Mouse (Mus musculus) forebrain, embryonic 16.5 days (tissue): Measurements from ENCODE around the gene Mlxip. TPM values are rescaled to one million over a fixed set of nuclear protein-coding genes. Genes with fewer than 3 reads are reported as not detected.

Experiments used
- ATAC-seq: fragments of 200-750 bp; cut with Nextera tagmentation; 2 replicates; pipeline ENCODE4 v1.8.0; 2017; ENCODE audit warnings: mild to moderate bottlenecking, moderate library complexity
- H3K27ac ChIP-seq: fragments of 300-500 bp; sonication (generic); 2 replicates; pipeline ENCODE4 v1.5.1; 2014; ENCODE audit warnings: low read length, control low read depth
- H3K27me3 ChIP-seq: fragments of 300-500 bp; sonication (generic); replicated peaks from 2 replicates; pipeline ENCODE4 v1.6.1; 2014; ENCODE audit warnings: low read length; ENCODE audit not compliant: control insufficient read depth, insufficient read depth
- H3K36me3 ChIP-seq: fragments of 300-500 bp; sonication (generic); 2 replicates; pipeline ENCODE4 v1.6.1; 2014; ENCODE audit not compliant: control insufficient read depth, insufficient read depth
- H3K4me1 ChIP-seq: fragments of 300-500 bp; sonication (generic); replicated peaks from 2 replicates; pipeline ENCODE4 v1.6.1; 2014; ENCODE audit warnings: low read length; ENCODE audit not compliant: control insufficient read depth, insufficient read depth
- H3K4me2 ChIP-seq: fragments of 300-500 bp; sonication (generic); 2 replicates; pipeline ENCODE4 v1.6.1; 2014; ENCODE audit warnings: mild to moderate bottlenecking, low read length, control low read depth
- H3K4me3 ChIP-seq: fragments of 300-500 bp; sonication (generic); replicated peaks from 2 replicates; pipeline ENCODE4 v1.5.1; 2014; ENCODE audit warnings: mild to moderate bottlenecking, low read length, control low read depth
- H3K9ac ChIP-seq: fragments of 300-500 bp; sonication (generic); replicated peaks from 2 replicates; pipeline ENCODE4 v1.6.1; 2014; ENCODE audit warnings: low read depth, low read length, control low read depth
- H3K9me3 ChIP-seq: fragments of 300-500 bp; sonication (generic); 2 replicates; pipeline ENCODE4 v1.6.1; 2016; ENCODE audit warnings: low read length; ENCODE audit not compliant: control insufficient read depth
- WGBS: fragments of 180-500 bp; shearing (Covaris S2); extraction: QIAGEN DNeasy Blood & Tissue Kit; methylation state at CpG from one replicate; pipeline ENCODE4 v1.1.7; 2014; 5-methylcytosine and 5-hydroxymethylcytosine counted together
- polyA plus RNA-seq: library from polyadenylated mRNA; unstranded; fragments of >200 nt; fragmentation: Nextera tagmentation; extraction: Ambion mirVana; gene quantifications from 2 replicates; pipeline ENCODE4 v1.2.1, GENCODE M21; 2015

Gene Mlxip
- polyA plus RNA-seq, 1 experiment from 2014 or later: 18.0 TPM

DNA sequence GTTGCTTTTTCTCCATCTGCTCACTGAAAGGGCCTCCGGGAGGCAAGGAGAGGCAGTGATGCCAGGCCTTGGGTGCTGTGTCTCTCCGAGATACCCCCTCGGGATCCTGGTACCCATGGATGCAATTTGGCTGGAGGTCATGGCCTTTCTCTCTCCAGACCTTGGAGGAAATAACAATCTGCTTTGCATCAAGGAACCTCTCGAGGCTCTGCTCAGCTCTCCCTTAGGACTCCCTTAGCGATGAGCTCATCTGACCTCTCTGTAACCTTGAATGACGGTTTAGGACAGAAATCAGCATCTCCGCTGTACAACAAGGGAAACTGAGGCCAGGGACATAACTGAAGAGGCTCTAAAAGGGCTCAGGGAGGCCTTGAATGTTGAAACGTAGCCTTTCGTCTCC is 15.9 kb upstream of the Mlxip start:
- Histone ChIP-seq H3K27ac (no peak overlapping the region), H3K27me3 (no peaks in the 10 kb centered on the region), H3K4me1 (0 out of 2 replicates have a peak, but pooled peaks cover 3% of the 10 kb centered on the region), H3K4me3 (no peak overlapping the region), H3K9me3 (no peaks in the 10 kb centered on the region), H3K4me2 (no peak overlapping the region), H3K9ac (no peak overlapping the region), H3K36me3 (peaks cover 6% of the 10 kb centered on the region)
- WGBS: 88% methylated on average over 9 of the region's 9 CpGs
- no peak for ATAC-seq

DNA sequence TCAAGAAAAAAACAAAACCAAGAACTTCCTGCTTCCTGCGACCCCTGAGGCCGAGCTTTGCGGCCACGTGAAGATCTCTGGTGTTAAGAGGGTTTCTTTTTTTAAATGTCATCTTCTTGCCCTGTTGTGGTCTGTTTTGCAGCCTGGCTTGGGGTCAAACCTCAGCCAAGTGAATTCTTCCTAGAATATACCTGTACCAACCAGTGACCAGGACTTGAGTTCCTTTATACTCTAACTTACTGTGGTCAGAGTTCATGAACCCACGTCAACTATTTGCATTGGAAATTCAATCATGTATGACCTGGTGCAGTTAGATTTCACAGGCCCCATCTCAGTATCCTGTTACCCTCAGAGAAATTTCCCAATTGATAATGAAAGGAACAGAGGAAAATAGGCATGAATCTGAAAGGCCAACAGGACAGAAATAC is 15.1 kb upstream of the Mlxip start:
- Histone ChIP-seq H3K27me3 (no peaks in the 10 kb centered on the region), H3K9me3 (no peaks in the 10 kb centered on the region), H3K4me2 (no peak overlapping the region), H3K36me3 (0 out of 2 replicates have a peak, but pooled peaks cover 2% of the 10 kb centered on the region), H3K27ac (no peak overlapping the region), H3K4me1 (0 out of 2 replicates have a peak, but pooled peaks cover 3% of the 10 kb centered on the region), H3K9ac (no peak overlapping the region), H3K4me3 (no peak overlapping the region)
- 85% methylated on average over 5 of the region's 5 CpGs for WGBS
- ATAC-seq: no peak

DNA sequence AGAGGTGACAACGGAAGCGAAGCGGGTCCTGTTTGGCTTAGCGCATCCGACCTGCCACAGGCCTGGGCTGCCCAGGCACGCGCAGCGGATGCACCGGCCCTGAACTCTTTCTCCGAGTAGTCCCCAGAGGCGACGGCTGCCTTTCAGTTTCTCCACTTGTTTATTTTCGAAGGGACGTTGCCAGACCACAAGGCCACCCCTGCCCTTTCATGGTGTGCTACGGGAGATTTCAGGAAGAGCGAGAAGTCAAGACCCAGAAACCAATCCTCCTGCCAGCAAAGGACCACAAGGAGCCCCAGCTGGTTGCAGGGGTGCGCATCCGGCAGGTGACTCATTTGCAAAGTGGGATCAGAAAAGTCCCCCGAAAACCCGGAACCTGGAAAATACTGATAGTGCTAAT is 12.6 kb upstream of the Mlxip start:
- Histone ChIP-seq H3K9me3 (no peaks in the 10 kb centered on the region), H3K9ac (no peak overlapping the region), H3K4me2 (no peak overlapping the region), H3K27ac (no peak overlapping the region), H3K36me3 (no peaks in the 10 kb centered on the region), H3K27me3 (no peaks in the 10 kb centered on the region), H3K4me3 (no peak overlapping the region), H3K4me1 (no peaks in the 10 kb centered on the region)
- WGBS: 45% methylated on average over 20 of the region's 20 CpGs
- no peak for ATAC-seq

DNA sequence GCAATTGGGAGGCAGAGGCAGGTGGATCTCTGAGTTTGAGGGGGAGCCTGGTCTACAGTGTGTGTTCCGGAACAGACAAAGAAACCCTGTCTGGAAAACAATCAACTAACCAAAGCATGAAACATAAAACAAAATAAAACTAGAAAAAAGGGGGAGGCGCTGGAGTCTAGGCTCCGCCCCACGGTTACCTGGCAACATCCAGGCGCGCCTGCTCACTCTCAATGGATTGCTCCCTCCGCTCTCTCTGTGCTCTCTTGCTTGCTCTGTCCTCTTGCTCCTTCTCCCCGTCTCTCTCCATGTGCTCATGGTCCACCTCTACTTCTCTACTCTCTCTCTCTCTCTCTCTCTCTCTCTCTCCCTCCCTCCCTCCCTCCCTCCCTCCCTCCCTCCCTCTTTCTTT is 11.9 kb upstream of the Mlxip start:
- Histone ChIP-seq H3K9me3 (no peaks in the 10 kb centered on the region), H3K4me3 (no peak overlapping the region), H3K27me3 (no peaks in the 10 kb centered on the region), H3K4me2 (no peak overlapping the region), H3K4me1 (no peaks in the 10 kb centered on the region), H3K9ac (no peak overlapping the region), H3K27ac (no peak overlapping the region), H3K36me3 (no peaks in the 10 kb centered on the region)
- 82% methylated on average over 8 of the region's 8 CpGs for WGBS
- no peak for ATAC-seq

DNA sequence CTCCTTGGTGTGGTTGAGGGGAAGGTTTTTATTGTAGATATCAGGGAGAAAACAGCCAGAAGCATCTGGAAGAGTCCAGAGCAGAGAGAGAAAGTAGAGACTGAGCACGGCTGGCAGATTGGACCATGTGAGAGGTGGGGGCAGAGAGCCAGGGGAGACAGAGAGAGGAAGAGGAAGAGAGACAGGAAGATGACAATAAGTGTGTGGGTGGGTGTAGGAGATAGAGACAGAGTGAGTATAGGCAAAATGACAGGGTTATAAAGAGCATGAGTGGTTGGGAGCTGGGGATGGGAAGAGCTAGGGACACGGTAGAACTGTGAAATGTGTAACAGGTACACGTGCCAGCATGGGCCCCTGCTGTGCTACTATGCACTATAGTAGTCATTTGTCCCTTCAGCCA is 6.1 kb upstream of the Mlxip start:
- Histone ChIP-seq H3K27ac (no peak overlapping the region), H3K4me3 (no peak overlapping the region), H3K4me1 (peaks cover 7% of the 10 kb centered on the region), H3K4me2 (no peak overlapping the region), H3K27me3 (no peaks in the 10 kb centered on the region), H3K36me3 (no peaks in the 10 kb centered on the region), H3K9me3 (no peaks in the 10 kb centered on the region), H3K9ac (no peak overlapping the region)
- WGBS: 16% methylated on average over 3 of the region's 3 CpGs
- ATAC-seq: no peak

DNA sequence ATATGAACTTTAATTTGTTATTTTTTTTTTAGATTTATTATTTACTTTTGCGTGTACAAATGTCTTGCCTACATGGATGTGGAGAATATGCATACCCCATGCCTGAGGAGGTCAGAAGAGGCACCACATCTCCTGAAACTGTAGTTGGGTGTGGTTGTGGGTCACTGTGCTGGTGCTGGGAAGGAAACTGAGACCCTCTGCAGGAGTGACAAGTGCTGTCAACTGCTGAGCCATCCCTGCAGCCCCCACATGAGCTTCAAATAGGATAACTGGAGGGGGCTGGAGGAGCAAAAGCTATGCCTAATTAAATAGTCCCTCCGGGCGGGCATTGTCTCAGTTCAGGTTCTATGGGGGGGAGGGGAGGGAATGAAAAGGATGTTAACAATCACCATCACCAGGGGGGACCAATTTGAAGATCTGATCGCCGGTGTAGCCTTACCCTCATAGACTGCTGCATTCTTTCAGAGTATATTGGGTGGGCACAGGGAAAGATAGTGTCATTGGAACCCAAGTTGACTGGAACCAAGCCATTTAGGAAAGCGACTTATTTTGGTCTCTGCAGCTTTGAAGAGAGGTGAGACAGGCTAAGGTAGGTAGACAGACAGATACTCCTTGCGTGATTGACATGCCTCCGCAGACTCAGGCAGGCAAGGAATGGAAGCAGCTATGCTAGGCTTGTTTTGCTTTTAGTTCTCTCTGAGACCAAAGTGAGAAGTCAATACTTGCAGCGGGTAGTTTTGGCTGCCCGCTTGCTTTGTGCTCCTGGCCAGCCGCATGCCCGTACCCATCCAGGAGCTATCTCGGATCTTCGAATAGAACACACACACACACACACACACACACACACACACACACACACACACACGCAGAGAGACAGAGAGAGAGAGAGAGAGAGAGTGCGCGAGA is 3.8 kb upstream of the Mlxip start:
- Histone ChIP-seq H3K36me3 (no peaks in the 10 kb centered on the region), H3K27ac (no peak overlapping the region), H3K9me3 (no peaks in the 10 kb centered on the region), H3K4me3 (peak overlapping the region; percentile 46), H3K27me3 (no peaks in the 10 kb centered on the region), H3K4me2 (peak overlapping the region; percentile 68), H3K9ac (peak overlapping the region; percentile 54), H3K4me1 (peaks cover 16% of the 10 kb centered on the region)
- ATAC-seq: no peak
- under 1% methylated on average over 17 of the region's 17 CpGs for WGBS

DNA sequence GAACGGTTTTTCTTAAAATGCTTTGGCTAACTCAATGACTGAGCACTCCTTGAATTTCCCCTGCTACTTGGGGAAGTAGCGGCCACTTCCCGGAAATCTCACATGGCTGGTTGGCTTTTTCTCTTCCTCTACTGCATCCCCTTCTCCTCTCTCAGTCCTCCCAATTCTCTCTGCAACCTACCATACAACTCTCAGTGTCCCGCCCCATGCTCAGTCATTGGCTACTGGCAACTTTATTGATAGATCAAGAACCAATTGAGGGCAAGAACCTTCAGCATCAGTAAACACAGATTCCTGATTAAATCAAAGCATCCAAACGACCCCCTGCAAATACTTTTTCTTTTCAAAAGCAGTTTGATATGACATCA is 3.2 kb upstream of the Mlxip start:
- peak overlapping the region; percentile 68 for H3K4me2 ChIP-seq
- no peaks in the 10 kb centered on the region for H3K27me3 ChIP-seq
- peak; percentile 64 for ATAC-seq
- H3K36me3 ChIP-seq: no peaks in the 10 kb centered on the region
- H3K9me3 ChIP-seq: no peaks in the 10 kb centered on the region
- WGBS: under 1% methylated on average over 5 of the region's 5 CpGs
- peak overlapping the region; percentile 46 for H3K4me3 ChIP-seq
- no peak overlapping the region for H3K27ac ChIP-seq
- H3K9ac ChIP-seq: peak overlapping the region; percentile 54
- H3K4me1 ChIP-seq: peaks cover 22% of the 10 kb centered on the region

DNA sequence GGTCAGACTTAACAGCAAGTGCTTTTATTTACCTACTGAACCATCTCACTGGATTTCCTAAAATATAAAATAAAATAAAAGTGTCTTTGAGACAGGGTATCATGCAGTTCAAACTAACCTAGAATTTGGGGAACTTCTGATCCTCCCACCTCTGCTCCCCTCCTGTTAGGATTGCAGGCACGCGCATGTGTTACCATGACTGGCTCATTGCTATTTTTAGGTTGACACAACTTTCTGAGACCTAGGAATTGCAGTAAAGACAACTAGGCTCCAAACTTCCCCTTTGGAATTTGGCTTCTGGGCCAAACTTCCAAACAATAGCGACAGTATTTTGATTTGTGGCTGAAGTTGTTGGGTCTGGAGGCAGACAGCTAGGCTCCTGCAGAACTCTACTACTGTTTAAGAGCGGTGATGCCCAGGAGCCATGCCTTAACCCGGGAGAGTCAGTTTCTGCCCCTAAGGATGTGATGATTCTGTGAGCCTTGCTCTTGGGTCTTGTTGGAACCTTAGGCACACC is 754 bp upstream of the Mlxip start:
- H3K9me3 ChIP-seq: no peaks in the 10 kb centered on the region
- ATAC-seq: no peak
- H3K9ac ChIP-seq: peak overlapping the region; percentile 94
- peak overlapping the region; percentile 98 for H3K4me3 ChIP-seq
- 24% methylated on average over 5 of the region's 5 CpGs for WGBS
- peaks cover 41% of the 10 kb centered on the region for H3K4me1 ChIP-seq
- no peaks in the 10 kb centered on the region for H3K27me3 ChIP-seq
- peak overlapping the region; percentile 64 for H3K4me2 ChIP-seq
- H3K27ac ChIP-seq: peak overlapping the region; percentile 83
- H3K36me3 ChIP-seq: no peaks in the 10 kb centered on the region

DNA sequence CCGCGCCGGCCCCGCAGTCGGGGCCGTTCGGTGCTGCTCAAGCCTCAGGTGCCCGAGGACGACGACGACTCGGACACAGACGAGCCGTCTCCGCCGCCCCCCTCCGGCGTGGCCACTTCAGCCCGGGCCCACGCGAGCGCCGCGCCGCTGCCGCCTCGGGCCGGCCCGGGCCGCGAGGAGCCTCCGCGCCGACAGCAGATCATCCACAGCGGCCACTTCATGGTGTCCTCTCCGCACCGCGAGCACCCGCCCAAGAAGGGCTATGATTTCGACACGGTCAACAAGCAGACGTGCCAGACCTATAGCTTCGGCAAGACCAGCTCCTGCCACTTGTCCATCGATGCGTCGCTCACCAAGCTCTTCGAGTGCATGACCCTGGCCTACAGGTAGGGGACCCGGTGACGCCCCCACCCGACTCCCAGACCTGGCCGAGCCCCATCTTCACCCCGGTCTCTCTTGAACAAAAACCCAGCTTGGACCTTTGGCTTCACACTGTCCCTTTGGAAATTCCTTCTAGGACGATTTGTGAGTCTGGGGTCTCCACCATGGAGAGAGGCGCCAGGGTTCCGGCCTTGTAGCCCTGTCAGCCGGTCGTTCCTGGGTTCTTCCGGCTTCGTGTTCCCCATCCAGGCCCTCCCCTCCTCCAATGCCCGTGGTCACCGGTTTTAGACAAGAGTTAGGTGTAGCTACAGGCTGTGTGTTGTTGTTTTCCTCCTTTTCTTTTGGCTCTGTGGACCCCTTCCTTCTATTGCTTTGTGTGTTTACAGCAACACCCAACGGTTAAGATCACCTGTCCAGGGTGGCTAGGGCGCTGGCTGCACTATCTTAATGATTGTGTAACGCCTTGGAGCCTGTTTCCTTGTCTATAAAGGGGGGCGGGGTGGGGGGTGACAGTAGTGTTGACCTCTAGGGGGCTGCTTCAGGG is 621 bp downstream of the Mlxip start:
- Histone ChIP-seq H3K4me1 (peaks cover 43% of the 10 kb centered on the region), H3K27me3 (no peaks in the 10 kb centered on the region), H3K9me3 (no peaks in the 10 kb centered on the region), H3K9ac (peak overlapping the region; percentile 94), H3K36me3 (no peaks in the 10 kb centered on the region), H3K4me3 (peak overlapping the region; percentile 98), H3K27ac (peak overlapping the region; percentile 72), H3K4me2 (peak overlapping the region; percentile 64)
- under 1% methylated on average over 65 of the region's 65 CpGs for WGBS
- peak; percentile 32 for ATAC-seq
